Mouse (Mus musculus) retina, adult 2 months (tissue): ENCODE measurements around the gene Spsb4.

ENCODE experiments used
- DNase-seq: peaks from one replicate; pipeline ENCODE4 v3.0.0-alpha.2; 2012; ENCODE audit warnings: low read depth, low spot score

The Spsb4 gene

DNA sequence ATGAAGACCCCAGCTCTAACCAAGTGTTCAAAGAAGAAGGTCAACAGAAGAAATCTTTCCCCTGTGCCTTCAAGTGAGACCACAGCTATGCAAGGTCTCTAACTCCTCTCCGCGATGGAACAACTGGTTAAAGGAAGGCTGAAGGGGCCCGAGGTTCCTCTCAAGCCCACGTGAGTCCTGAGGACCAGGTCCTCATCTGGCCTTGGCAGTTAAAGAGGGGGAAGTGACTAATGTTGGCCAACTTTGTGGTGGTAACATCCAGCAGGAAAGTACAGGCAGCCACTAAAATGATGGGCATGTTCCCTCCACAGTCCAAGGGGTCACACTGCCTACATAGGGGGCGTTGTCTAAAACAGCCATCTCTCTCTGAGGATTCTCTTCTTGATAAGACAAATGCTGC is 118.9 kb downstream of the Spsb4 start:
- DNase-seq, result no peak

DNA sequence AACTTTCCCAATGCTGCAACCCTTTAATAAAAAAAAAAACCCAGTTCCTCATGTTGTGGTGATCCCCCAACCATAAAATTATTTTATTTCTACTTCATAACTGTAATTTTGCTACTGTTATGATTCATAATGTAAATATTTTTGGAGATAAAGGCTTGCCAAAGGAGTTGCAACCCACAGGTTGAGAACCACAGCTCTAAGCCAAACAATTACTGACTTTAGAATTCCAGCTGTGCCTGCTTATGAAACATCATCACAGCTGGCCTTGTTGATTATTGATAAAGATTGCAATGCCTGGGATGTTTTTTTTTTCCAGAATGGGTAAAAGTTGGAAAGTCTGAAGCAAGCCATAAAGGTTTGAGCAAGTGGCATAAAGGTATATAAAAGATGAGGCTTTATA is 119.6 kb downstream of the Spsb4 start:
- no peak for DNase-seq

DNA sequence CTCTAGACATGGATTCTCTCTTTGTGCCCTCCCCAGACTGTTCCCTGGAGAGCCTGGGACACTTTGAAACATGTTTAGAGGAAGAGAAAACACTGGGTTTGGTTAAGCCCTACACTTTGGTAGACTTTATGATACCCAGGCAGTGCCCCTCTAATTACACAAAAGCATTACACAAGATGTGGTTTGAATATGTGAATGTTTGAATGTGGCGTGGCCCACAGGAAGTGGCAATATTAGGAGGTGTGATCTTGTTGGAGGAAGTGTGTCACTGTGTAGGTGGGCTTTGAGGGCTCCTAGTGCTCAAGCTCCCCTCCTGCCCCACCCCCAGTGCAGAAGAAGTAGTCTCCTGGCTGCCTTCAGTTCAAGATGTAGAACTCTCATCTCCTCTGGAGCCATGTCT is 122.0 kb downstream of the Spsb4 start:
- no peak for DNase-seq

DNA sequence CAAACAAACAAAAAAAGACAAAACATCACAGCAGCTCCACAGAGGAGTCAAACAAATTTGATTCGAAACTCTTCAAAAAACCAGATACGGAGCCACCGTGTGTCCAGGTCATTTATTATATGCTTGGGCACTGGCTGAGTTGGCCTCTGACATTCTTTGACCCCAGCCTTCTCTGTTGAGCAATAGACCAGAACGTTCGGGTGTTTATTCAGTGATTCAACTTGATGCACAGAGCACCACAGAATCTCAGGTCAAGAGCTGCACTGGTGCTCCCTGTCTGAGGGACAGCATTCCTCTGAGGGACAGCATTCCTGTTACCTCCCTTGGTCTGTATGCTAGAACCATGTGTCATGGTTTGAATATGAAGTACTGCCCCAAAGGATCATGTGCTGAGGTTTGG is 125.1 kb downstream of the Spsb4 start:
- no peak for DNase-seq
